Mouse (Mus musculus): ENCODE results near the gene Wnk3.
A peak's percentile ranks its signal among the peaks of the same experiment; 100 is the strongest.
"Not testable (repeated sequence)": the region's sequence is repeated elsewhere in the genome, so short reads cannot be mapped to it uniquely, and the experiment has no call there.

Wnk3 gene

GRCm38 (mm10) chrX:151197778-151198177 is at the start of gene Wnk3:
Gene Wnk3, plus strand, starts transcription at chrX:151198078.
- DNase-seq, result no peak

DNA sequence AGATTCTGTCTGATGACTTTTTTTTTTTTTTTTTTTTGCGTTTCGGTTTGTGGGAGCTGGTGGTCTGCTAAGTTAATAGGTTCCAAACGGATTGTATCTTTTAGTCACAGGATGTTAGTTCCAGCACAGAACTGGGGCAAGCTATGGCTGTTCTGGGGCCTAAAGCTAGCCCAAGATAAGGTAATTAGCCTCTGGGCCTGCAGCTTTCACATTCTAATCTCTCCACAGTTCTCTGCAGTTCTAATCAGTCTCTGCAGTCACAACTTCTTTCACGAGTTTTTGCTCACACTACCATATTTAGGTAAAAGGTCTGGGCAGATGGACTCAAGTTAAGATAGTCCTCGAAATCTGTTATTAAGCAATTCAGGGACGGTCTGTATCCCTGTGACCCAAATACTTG is 39.5 kb upstream of the Wnk3 start:
- no peak for DNase-seq

- peak; percentile 10 for DNase-seq
Measured at GRCm38 (mm10) chrX:151168438-151169131, 29.3 kb upstream of the Wnk3 start.

- DNase-seq, result peak; percentile 33
Measured at GRCm38 (mm10) chrX:151169261-151169961, 28.5 kb upstream of the Wnk3 start.

DNA sequence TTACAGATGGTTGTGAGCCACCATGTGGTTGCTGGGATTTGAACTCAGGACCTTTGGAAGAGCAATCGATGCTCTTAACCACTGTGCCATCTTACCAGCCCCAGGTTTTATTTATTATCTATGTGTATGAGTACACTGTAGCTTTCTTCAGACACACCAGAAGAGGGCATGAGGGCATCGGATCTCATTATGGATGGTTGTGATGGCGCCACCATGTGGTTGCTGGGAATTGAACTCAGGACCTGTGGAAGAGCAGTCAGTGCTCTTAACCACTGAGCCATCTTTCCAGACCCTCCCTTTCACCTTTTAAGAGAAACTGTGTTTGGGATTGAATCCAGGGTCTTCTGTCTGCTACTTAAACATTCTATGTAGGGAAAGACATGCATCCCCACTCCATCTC is 24.7 kb upstream of the Wnk3 start:
- DNase-seq, result not testable (repeated sequence)

DNA sequence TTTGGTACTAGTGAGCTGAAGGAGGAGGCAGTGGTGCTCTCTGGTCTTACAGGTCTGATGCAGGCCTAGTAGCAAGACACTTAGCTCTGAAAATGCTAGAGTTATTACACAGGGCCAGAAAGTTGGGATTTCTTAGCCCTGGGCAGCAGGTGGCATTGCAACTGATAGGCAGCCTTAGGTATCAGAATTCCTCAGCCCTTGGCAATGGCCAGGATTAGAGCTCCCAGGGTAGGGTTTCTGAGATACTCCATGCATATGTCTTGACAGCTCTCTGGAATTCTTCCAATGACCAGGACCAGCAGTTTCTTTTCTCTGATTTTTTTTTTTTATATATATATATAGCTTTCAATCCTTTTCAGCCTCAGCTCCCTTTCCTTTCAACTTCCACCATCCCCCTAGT is 100.5 kb downstream of the Wnk3 start:
- no peak for DNase-seq

GRCm38 (mm10) chrX:151313732-151314131 is 115.9 kb downstream of the Wnk3 start:
- DNase-seq, result no peak

- DNase-seq, result no peak
Measured at GRCm38 (mm10) chrX:151333615-151334014, 135.7 kb downstream of the Wnk3 start.

DNA sequence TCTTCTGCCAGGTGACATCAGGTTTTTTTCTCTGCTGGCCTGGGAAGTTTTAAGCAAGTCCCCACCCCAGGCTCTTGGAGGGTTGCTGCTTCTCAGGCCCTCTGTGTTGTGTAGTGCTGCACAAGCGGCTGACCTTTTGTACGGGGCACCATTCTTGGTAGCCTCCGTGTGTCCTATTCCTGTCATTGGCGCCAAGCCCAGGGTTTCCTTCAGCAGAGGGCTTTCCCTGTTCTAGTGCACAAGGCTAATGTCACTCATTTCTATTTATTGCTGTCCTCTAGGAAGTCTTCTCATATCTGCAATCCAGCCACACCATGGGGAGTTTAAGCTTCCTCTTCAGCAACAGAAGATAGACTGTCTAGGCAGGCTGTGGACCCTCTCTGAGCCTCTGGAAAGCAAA is 139.9 kb downstream of the Wnk3 start:
- DNase-seq, result peak; percentile 39

DNA sequence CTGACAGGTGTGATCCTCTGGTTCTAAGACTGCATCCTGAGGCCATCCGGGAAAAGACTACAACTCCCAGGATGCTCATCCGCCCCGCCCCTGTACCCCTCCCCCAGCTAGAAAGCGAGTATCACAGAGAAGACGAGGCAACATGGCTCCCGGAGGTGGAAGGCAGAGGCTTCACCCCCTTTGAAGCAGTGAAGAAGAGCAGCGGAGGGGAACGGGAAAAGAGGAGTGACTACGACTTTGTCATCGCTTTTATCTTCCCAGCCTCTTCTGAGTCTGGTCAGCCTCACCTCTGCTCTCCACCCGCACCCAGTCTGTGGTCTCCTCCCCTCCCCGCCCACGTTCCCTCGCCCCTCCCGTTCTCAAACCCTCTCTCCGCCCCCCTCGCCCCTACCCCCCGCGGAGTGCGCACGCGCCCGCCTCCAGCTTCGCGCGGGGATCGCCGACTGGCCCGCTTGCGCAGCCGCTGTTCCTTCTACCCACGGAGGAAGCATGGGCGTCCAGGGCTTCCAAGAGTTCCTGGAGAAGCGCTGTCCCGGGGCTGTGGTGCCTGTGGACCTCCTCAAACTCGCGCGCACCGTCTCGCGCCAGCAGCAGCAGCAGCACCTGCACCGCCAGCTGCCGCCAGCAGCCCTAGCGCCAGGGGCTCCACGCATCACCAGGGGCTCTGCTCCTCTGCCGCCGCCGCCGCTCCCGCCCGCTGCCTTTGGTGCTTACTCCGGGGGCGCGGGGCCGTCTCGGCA is 146.1 kb downstream of the Wnk3 start, which contains the start of gene Fam120c:
Gene Fam120c (plus strand): TSS at position 415 of the 740 bp plus-strand sequence.
- peak; percentile 87 for DNase-seq

DNA sequence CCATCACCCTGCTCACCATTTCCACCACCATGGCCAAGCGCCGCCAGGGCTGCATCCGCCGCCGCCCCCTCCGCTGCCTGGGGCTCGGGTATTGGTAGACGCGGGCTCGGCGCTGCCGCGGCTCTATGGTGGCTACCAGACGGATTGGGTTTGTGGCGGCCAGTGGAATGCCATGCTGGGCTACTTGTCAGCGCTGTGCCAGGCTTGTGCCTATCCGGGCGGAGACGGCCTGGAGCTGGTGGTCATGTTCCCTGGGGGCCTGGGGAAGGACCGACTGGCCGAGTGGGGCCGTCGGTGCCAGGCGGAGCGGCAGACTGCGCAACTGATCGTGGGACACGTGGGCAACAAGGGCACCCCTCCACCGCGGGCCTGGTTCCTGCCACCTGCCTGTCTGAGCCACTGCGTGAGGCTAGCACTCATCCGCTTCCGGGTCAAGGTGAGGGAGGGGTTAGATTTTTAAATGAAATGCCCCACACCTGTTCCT is 146.7 kb downstream of the Wnk3 start:
- DNase-seq, result peak; percentile 24

GRCm38 (mm10) chrX:151345333-151346125 is 147.7 kb downstream of the Wnk3 start:
- DNase-seq, result peak; percentile 3

DNA sequence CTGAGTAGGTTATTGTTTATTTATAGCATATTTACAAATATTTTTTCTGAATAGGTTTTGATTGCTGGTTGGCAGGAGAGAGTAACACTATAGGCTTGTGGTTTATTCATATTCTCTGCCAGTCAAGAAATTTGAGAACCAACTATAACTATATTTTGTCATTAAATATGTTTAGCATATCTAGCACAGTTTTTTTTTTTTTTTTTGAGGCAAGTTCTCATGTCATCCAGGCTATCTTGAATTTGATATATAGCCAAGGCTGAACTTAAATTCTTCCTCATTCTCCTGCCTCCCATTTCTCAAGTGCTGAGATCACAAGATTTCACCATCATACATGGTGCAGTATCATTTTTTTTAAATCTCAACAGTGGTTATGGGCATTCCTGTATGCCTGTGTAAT is 149.4 kb downstream of the Wnk3 start:
- DNase-seq, result no peak

DNA sequence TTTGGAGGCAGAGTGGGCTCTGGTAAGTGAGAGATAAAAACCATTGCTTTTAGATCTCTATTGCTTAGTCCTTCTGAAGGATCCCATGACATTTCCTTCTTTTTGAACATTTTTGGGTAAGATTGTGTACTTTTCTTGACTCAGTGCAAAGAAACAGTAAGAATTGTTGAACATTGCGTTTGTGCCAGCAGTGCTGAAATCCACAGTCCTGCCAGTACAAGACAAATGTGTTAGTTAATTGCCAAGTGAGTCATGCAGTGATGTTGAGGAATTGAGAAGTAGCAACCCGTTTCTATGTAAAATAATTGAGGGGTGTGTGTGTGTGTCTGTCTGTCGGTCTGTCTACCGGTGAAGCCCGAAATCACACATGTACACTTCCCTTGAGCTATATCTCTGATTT is 151.4 kb downstream of the Wnk3 start:
- no peak for DNase-seq

All from lung, postnatal 14 days (tissue).